Mouse (Mus musculus) lung, postnatal 0 days (tissue): ENCODE data around the gene Cadm2.

Source experiments
- CTCF ChIP-seq: IDR thresholded peaks from 2 replicates; pipeline ENCODE4 v1.5.1; 2016; ENCODE audit warnings: antibody characterized with exemption, mild to moderate bottlenecking
- EP300 ChIP-seq: IDR thresholded peaks from 2 replicates; pipeline ENCODE4 v1.6.1; 2016; ENCODE audit warnings: antibody characterized with exemption, mild to moderate bottlenecking, control low read depth

- TF ChIP-seq CTCF (no peak), EP300 (peak; percentile 68)
These were observed 649.8 kb downstream of the Cadm2 start for GRCm38 (mm10) chr16:66970912-66971311.
